Mouse (Mus musculus): ENCODE measurements at regions not wholly inside any gene's neighbourhood (a gene's known extent, or its start where the extent isn't known, plus 50 kb on each side); places are given as distances from the start of the nearest gene placed in this dataset.

DNA sequence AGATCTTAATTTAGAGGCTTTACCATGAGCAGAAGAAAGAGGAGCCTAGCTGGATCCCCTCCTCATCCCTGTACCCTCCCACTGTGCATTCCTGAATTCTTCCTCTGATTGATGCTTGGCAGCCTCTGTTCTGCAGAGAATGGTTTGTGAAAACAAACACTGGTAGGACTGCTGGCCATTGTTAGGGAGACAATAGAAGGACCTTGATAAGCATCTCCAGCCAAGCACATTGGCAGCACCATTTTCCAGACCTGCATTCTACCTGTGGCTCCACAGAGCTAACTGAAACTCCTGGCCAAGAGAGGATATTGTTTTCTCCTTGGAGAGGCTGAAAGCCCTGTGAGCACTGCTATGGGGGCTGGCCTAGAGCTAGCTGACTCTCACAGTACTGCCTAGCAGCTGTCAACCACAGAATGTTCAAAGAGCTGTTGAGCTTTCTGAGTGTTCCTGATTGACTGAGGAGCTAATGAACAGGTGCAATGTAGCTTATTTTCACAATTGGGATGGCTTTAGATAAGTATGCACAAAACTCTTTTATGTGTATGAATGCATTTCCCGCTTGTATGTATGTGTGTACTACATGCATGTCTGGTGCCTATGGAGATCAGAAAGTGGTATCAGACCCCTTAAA lies 111.5 kb downstream of the Edn1 start:
- no peak for TF ChIP-seq CTCF (IDR thresholded peaks at IDR 0.05; ENCODE audit: control insufficient read depth, insufficient read depth, insufficient read length)
- TF ChIP-seq USF1 (IDR thresholded peaks at IDR 0.05; ENCODE audit: low read depth): no peak
- no peak for TF ChIP-seq MYOG (IDR thresholded peaks at IDR 0.05; ENCODE audit: control insufficient read depth, extremely low read depth, insufficient read length)
- no peak for TF ChIP-seq CEBPB (IDR thresholded peaks at IDR 0.05; ENCODE audit: low read depth)

Data from C2C12 (cell line).